Mouse (Mus musculus): ENCODE data around the gene Nnat. TPM values are rescaled to one million over a fixed set of nuclear protein-coding genes. Genes with fewer than 3 reads are reported as not detected.
"Not testable (repeated sequence)": the region's sequence is repeated elsewhere in the genome, so short reads cannot be mapped to it uniquely, and the experiment has no call there.

Gene Nnat
- total RNA-seq, 1 experiment from 2014 or later, result 2.6 TPM

- peak; percentile 36; the same call in 1 of the 2 replicates for ATAC-seq (replicated peaks; ENCODE audit: insufficient number of reproducible peaks, low FRiP score, low TSS enrichment, poor library complexity, severe bottlenecking)
Observed at GRCm38 (mm10) chr2:157571224-157571832, 11.4 kb downstream of the Nnat start, which contains the start of gene Blcap. Gene Blcap (minus strand): TSS chr2:157571274.

DNA sequence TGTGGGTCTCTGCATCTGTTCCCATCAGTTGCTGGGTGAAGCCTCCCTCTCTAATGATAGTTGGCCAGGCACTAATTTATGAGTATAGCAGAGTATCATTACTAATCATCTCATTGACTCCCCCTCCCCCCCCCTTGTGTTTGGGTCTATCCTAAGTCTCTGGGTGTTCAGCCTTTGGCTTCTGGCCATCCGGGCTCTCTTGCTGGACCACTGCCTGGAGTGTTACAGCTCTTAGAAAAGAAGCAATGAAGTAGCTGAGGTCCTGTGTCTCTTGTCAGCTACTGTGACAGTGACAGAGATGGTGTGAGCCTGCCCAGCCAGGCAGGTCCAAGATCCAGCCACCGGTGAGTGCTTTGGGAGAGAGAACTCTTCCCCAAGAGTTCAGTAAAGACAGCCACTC lies 12.9 kb downstream of the Nnat start:
- ATAC-seq (replicated peaks; ENCODE audit: insufficient number of reproducible peaks, low FRiP score, low TSS enrichment, poor library complexity, severe bottlenecking), result no peak

- ATAC-seq (replicated peaks; ENCODE audit: insufficient number of reproducible peaks, low FRiP score, low TSS enrichment, poor library complexity, severe bottlenecking), result not testable (repeated sequence)
Observed at GRCm38 (mm10) chr2:157585351-157585750, 25.5 kb downstream of the Nnat start.

DNA sequence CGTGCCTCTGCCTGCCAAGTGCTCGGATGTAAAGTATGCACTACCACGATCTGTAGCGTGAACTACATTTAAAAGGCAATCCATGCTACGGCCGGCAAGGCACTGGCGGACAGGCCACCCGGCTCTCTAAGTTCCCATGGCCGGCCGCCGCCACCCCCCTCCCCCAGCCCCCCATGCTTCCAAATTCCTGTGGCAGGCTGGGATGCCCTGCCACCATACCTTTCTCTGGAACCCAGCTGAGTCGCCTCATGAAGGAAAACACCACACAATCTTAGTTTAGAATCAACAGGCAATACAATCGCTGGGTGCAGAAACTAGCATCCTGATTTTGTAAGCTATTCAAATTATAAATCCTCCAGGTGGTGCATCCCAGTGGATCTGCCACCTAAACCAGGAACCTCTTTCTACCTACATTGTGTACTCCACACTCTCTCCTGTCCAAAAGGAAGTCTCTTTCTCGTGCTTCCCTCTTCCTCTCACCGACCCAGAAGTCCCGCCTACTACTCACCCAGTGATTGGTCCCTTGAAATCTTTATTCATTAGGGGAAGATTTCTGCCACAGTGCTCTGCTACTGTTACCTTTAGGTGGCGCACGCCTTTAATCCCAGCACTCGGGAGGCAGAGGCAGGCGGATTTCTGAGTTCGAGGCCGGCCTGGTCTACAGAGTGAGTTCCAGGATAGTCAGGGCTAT lies 37.1 kb downstream of the Nnat start:
- ATAC-seq (replicated peaks; ENCODE audit: insufficient number of reproducible peaks, low FRiP score, low TSS enrichment, poor library complexity, severe bottlenecking), result no peak

DNA sequence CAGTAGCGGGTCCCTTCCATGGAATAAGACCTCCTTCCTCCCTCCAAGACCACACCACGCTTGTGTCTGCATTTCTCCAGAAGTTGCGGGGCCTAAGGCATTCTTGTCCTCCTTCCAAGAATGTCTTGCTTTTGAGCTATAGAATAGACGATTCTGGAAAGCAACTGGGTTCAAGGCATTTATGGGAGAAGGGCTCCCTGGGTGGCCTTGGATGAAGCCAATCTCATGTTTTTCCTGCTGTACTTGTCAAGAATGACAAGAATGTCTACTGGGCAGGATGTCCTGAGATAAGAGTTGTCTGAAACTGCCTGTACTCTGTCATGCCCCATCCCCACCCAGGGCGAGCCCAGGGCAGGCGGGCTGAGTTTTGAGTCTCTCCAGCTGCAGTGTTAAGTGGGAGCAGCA lies 41.6 kb downstream of the Nnat start:
- ATAC-seq (replicated peaks; ENCODE audit: insufficient number of reproducible peaks, low FRiP score, low TSS enrichment, poor library complexity, severe bottlenecking), result no peak

GRCm38 (mm10) chr2:157605025-157605675 lies 45.3 kb downstream of the Nnat start:
- peak; percentile 59; the same call in 1 of the 2 replicates for ATAC-seq (replicated peaks; ENCODE audit: insufficient number of reproducible peaks, low FRiP score, low TSS enrichment, poor library complexity, severe bottlenecking)

GRCm38 (mm10) chr2:157607542-157608236 lies 47.8 kb downstream of the Nnat start:
- ATAC-seq (replicated peaks; ENCODE audit: insufficient number of reproducible peaks, low FRiP score, low TSS enrichment, poor library complexity, severe bottlenecking), result no peak

GRCm38 (mm10) chr2:157611735-157612134 lies 51.9 kb downstream of the Nnat start:
- no peak for ATAC-seq (replicated peaks; ENCODE audit: insufficient number of reproducible peaks, low FRiP score, low TSS enrichment, poor library complexity, severe bottlenecking)

Other genes with a start within 250 kb of the Nnat start
- gene Ghrh, start 212.6 kb upstream of the Nnat start, total RNA-seq (2017), result not detected in 3 replicates
- 10.4 to 20.2 TPM (median 14.3 TPM) in 3 replicates for gene Manbal, start 192.5 kb upstream of the Nnat start, total RNA-seq (2017)
- 0.29 to 0.39 TPM (median 0.32 TPM) in 3 replicates for gene Src, start 141.6 kb upstream of the Nnat start, total RNA-seq (2017)
- 8.2 to 31.0 TPM (median 23.0 TPM) in 3 replicates for gene Blcap, start 11.2 kb downstream of the Nnat start, total RNA-seq (2017)
- 42.9 to 46.7 TPM (median 46.5 TPM) in 3 replicates for gene Ctnnbl1, start 177.3 kb downstream of the Nnat start, total RNA-seq (2017)

All from monocyte, adult 5-6 weeks (primary cell).